Mouse (Mus musculus): ENCODE measurements around the gene Nhs. TPM values are rescaled to one million over a fixed set of nuclear protein-coding genes. Genes with fewer than 3 reads are reported as not detected.
"Not testable (repeated sequence)": the region's sequence is repeated elsewhere in the genome, so short reads cannot be mapped to it uniquely, and the experiment has no call there.

Nhs gene
- polyA plus RNA-seq, 1 experiment from 2014 or later, result 4.6 TPM

GRCm38 (mm10) chrX:161855630-161856029 is 303.9 kb downstream of the Nhs start:
- 0 out of 2 replicates have a peak, but pooled peaks cover 11% of the 10 kb centered on the region for H3K27me3 ChIP-seq (replicated peaks)
- H3K4me1 ChIP-seq, result no peaks in the 10 kb centered on the region
- no peaks in the 10 kb centered on the region for H3K36me3 ChIP-seq
- H3K4me3 ChIP-seq (replicated peaks), result no peak overlapping the region
- H3K9ac ChIP-seq (replicated peaks), result no peak overlapping the region
- H3K4me2 ChIP-seq, result no peak overlapping the region
- H3K9me3 ChIP-seq (replicated peaks), result no peaks in the 10 kb centered on the region
- no peak for ATAC-seq (ENCODE audit: low FRiP score)
- 90% methylated on average over 2 of the region's 2 CpGs for WGBS
- H3K27ac ChIP-seq (replicated peaks), result no peak overlapping the region

GRCm38 (mm10) chrX:161853626-161854312 is 305.8 kb downstream of the Nhs start:
- Histone ChIP-seq H3K36me3 (no peaks in the 10 kb centered on the region), H3K4me2 (no peak overlapping the region), H3K4me1 (no peaks in the 10 kb centered on the region), H3K27ac (replicated peaks) (no peak overlapping the region), H3K4me3 (replicated peaks) (no peak overlapping the region), H3K27me3 (replicated peaks) (peaks cover 6% of the 10 kb centered on the region; the same call in 1 of the 2 replicates), H3K9me3 (replicated peaks) (no peaks in the 10 kb centered on the region), H3K9ac (replicated peaks) (no peak overlapping the region)
- no peak for ATAC-seq (ENCODE audit: low FRiP score)
- 78% methylated on average over 4 of the region's 4 CpGs for WGBS

- H3K27ac ChIP-seq (replicated peaks); H3K4me3 ChIP-seq (replicated peaks); H3K4me2 ChIP-seq; ATAC-seq (ENCODE audit: low FRiP score); H3K9me3 ChIP-seq (replicated peaks); H3K27me3 ChIP-seq (replicated peaks); H3K4me1 ChIP-seq; H3K9ac ChIP-seq (replicated peaks); H3K36me3 ChIP-seq: not testable (repeated sequence)
- 7% methylated on average over 2 of the region's 2 CpGs for WGBS
Measured at GRCm38 (mm10) chrX:161826186-161826585, 333.3 kb downstream of the Nhs start.

GRCm38 (mm10) chrX:161790182-161790581 is 369.3 kb downstream of the Nhs start:
- H3K36me3 ChIP-seq, result no peaks in the 10 kb centered on the region
- 22% methylated on average over 6 of the region's 6 CpGs for WGBS
- H3K4me2 ChIP-seq, result no peak overlapping the region
- no peak overlapping the region for H3K4me3 ChIP-seq (replicated peaks)
- peaks cover 15% of the 10 kb centered on the region; the same call in 1 of the 2 replicates for H3K27me3 ChIP-seq (replicated peaks)
- no peaks in the 10 kb centered on the region for H3K4me1 ChIP-seq
- H3K9me3 ChIP-seq (replicated peaks), result no peaks in the 10 kb centered on the region
- H3K27ac ChIP-seq (replicated peaks), result no peak overlapping the region
- ATAC-seq (ENCODE audit: low FRiP score), result no peak; the same call in 1 of the 2 replicates
- H3K9ac ChIP-seq (replicated peaks), result no peak overlapping the region
